Mouse (Mus musculus) forelimb bud, embryonic 11.5 days (tissue): Measurements from ENCODE around the gene Carhsp1.
A peak's percentile ranks its signal among the peaks of the same experiment; 100 is the strongest.

Experiments used
- DNase-seq: peaks from one replicate; pipeline ENCODE4 v3.0.0-alpha.2; 2012; ENCODE audit warnings: low read depth, low spot score

Gene Carhsp1

GRCm38 (mm10) chr16:8671551-8672349, at the start of gene Carhsp1:
Gene Carhsp1, minus strand, starts transcription at chr16:8672155.
- DNase-seq = peak; percentile 96

GRCm38 (mm10) chr16:8720447-8720846, 48.5 kb upstream of the Carhsp1 start:
- no peak for DNase-seq

GRCm38 (mm10) chr16:8717744-8718143, 45.8 kb upstream of the Carhsp1 start:
- peak; percentile 41 for DNase-seq

- DNase-seq = no peak
Observed at GRCm38 (mm10) chr16:8716300-8716699, 44.3 kb upstream of the Carhsp1 start.

- DNase-seq = peak; percentile 3
Observed at GRCm38 (mm10) chr16:8715513-8716080, 43.6 kb upstream of the Carhsp1 start.

GRCm38 (mm10) chr16:8714851-8715250, 42.9 kb upstream of the Carhsp1 start:
- no peak for DNase-seq

GRCm38 (mm10) chr16:8711998-8712397, 40.0 kb upstream of the Carhsp1 start:
- no peak for DNase-seq

- no peak for DNase-seq
Observed at GRCm38 (mm10) chr16:8700586-8700985, 28.6 kb upstream of the Carhsp1 start.

GRCm38 (mm10) chr16:8699556-8699955, 27.6 kb upstream of the Carhsp1 start:
- DNase-seq = no peak

GRCm38 (mm10) chr16:8691206-8691605, 19.3 kb upstream of the Carhsp1 start:
- no peak for DNase-seq

GRCm38 (mm10) chr16:8689979-8690656, 18.2 kb upstream of the Carhsp1 start:
- DNase-seq = no peak

GRCm38 (mm10) chr16:8687559-8688112, 15.7 kb upstream of the Carhsp1 start:
- DNase-seq = no peak

- no peak for DNase-seq
Observed at GRCm38 (mm10) chr16:8686871-8687535, 15.0 kb upstream of the Carhsp1 start.

- peak; percentile 75 for DNase-seq
Observed at GRCm38 (mm10) chr16:8686121-8686870, 14.3 kb upstream of the Carhsp1 start.

GRCm38 (mm10) chr16:8685087-8685486, 13.1 kb upstream of the Carhsp1 start:
- DNase-seq = no peak

GRCm38 (mm10) chr16:8680470-8680869, 8.5 kb upstream of the Carhsp1 start, which contains the start of gene Gm5767:
Gene Gm5767, plus strand, starts transcription at chr16:8680770.
- DNase-seq = no peak

GRCm38 (mm10) chr16:8679780-8680179, 7.8 kb upstream of the Carhsp1 start:
- no peak for DNase-seq

- DNase-seq = no peak
Observed at GRCm38 (mm10) chr16:8678676-8679075, 6.7 kb upstream of the Carhsp1 start.

- DNase-seq = no peak
Observed at GRCm38 (mm10) chr16:8678035-8678434, 6.1 kb upstream of the Carhsp1 start.

- peak; percentile 58 for DNase-seq
Observed at GRCm38 (mm10) chr16:8676800-8677199, 4.8 kb upstream of the Carhsp1 start.

GRCm38 (mm10) chr16:8676228-8676627, 4.3 kb upstream of the Carhsp1 start:
- no peak for DNase-seq
